Mouse (Mus musculus): ENCODE results near the gene Ppia. TPM values are rescaled to one million over a fixed set of nuclear protein-coding genes. Genes with fewer than 3 reads are reported as not detected.
A peak's percentile ranks its signal among the peaks of the same experiment; 100 is the strongest.
"Not testable (repeated sequence)": the region's sequence is repeated elsewhere in the genome, so short reads cannot be mapped to it uniquely, and the experiment has no call there.

Gene Ppia
- total RNA-seq, 2 experiments from 2014 or later = 943 to 992 TPM

DNA sequence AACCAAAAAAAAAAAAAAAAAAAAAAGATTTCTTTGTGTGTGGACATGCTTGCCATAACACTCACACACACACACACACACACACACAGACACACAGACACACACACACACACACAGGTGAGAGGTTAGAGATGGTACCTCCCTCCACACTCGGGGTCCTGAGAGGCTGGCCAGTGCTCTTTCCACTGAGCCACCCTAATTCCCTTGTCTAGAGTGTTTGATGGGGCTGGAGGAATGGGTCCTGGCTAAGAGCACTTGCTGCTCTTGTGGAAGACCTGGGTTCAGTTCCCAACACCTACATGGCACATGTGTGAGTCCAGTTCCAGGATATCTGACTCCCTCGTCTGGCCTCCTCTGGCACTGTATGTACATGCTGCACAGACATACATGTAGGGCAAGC is 22.4 kb downstream of the Ppia start:
- intact Hi-C loops (cut with DNase I) = no loop called here
- no peak for DNase-seq

GRCm38 (mm10) chr11:6440171-6440570 is 24.9 kb downstream of the Ppia start:
- intact Hi-C loops (cut with DNase I) = no loop called here
- DNase-seq = no peak

- intact Hi-C loops (cut with DNase I) = no loop called here
- DNase-seq = no peak
Measured at GRCm38 (mm10) chr11:6442566-6442965, 27.3 kb downstream of the Ppia start.

GRCm38 (mm10) chr11:6443102-6443501 is 27.9 kb downstream of the Ppia start:
- no peak for DNase-seq
- intact Hi-C loops (cut with DNase I) = no loop called here

- no peak for DNase-seq
- intact Hi-C loops (cut with DNase I) = no loop called here
Measured at GRCm38 (mm10) chr11:6443727-6444076, 28.5 kb downstream of the Ppia start.

GRCm38 (mm10) chr11:6444077-6444853 is 29.0 kb downstream of the Ppia start, which contains the start of gene H2afv:
TSS of gene H2afv (minus strand) at chr11:6444443.
- intact Hi-C loops (cut with DNase I) = no loop called here

DNA sequence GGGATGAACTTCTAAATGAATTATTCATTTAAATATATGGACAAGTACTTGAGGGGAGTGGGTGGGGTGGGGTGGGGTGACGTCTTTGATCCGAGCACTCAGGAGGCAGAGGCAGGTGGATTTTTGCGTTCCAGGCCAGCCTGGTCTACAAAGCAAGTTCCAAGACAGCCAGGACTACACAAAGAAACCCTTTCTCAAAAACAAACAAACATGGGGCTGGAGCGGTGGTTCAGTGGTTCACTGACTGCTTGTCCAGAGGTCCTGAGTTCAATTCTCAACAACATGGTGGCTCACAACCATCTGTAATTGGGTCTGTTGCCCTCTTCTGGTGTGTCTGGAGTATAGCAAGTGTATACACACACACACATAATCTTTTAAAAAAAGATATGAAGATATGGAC is 30.2 kb downstream of the Ppia start:
- DNase-seq = no peak
- intact Hi-C loops (cut with DNase I) = no loop called here

More at GRCm38 (mm10) chr11:6444077-6444853, 29.0 kb downstream of the Ppia start, which contains the start of gene H2afv:
- peak; percentile 99 for DNase-seq

GRCm38 (mm10) chr11:6445951-6446350 is 30.7 kb downstream of the Ppia start:
- intact Hi-C loops (cut with DNase I) = no loop called here
- DNase-seq = no peak

GRCm38 (mm10) chr11:6447493-6447892 is 32.2 kb downstream of the Ppia start:
- no peak for DNase-seq
- intact Hi-C loops (cut with DNase I) = no loop called here

- DNase-seq; intact Hi-C loops (cut with DNase I): not testable (repeated sequence)
Measured at GRCm38 (mm10) chr11:6448155-6448554, 32.9 kb downstream of the Ppia start.

GRCm38 (mm10) chr11:6456083-6456482 is 40.8 kb downstream of the Ppia start:
- intact Hi-C loops (cut with DNase I) = no loop called here
- no peak for DNase-seq

DNA sequence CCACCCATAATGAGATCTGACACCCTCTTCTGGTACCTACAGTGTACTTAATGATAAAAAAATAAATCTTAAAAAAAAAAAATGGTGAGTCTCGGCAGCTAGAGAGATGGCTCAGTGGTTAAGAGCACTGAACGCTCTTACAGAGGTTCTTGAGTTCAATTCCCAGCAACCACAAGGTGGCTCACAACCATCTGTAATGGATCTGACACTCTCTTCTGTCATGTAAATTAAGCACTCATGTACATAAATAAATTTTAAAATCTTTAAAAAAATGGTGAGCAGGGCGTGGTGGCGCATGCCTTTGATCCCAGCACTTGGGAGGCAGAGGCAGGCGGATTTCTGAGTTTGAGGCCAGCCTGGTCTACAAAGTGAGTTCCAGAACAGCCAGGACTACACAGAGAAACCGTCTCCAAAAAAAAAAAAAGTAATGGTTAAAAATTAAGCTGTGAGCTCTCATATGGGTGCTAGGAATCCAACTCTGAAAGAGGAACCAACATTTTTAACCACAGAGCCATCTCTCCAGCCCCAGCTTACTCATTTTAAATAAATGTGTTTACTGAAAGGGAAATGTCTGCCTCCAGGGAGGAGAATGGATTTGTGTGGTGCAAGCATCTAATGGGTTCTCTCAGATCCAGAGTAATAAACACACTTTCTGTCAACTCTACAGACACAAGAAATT is 48.1 kb downstream of the Ppia start:
- DNase-seq = no peak
- intact Hi-C loops (cut with DNase I) = no loop called here

- intact Hi-C loops (cut with DNase I) = no loop called here
- peak; percentile 59 to 78 for DNase-seq
Measured at GRCm38 (mm10) chr11:6465122-6465521, 49.9 kb downstream of the Ppia start.

DNA sequence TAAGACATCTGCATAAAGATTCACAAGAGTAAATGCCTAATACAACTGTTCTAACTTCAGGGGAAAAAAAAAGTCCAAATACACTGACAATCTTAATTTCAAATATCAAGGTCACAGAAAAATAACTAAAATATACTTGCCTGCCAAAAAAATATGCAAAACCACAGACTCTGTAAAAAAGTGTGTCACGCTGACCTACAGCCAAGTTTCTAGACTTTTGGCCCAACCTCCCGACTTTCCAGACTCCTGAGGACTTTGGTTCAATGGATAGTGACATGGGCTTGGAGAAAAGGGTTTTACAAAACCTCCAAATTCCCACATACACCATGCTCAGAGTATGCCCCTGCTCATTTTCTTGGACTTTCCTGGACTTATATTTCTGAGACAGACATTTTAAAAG is 53.3 kb downstream of the Ppia start:
- intact Hi-C loops (cut with DNase I) = no loop called here
- DNase-seq = no peak

Small RNA genes lying within 50 kb of the gene (microRNA-seq; reads per million reads assigned to microRNA genes)
- 0.71 to 1.0 reads per million in 2 experiments for gene Mir7651

Other genes starting within 250 kb of the Ppia start
- under 1 TPM in 1 of 2 experiments, not detected in 1; 0.26 TPM for gene A730071L15Rik, start 215.4 kb upstream of the Ppia start, total RNA-seq (2021)
- gene Nudcd3, start 215.0 kb upstream of the Ppia start, total RNA-seq (2021) = 10 to 100 TPM; 65.7 to 68.2 TPM
- gene Npc1l1, start 185.3 kb upstream of the Ppia start, total RNA-seq (2021) = not detected
- 10 to 100 TPM; 33.3 to 34.4 TPM for gene Ddx56, start 147.7 kb upstream of the Ppia start, total RNA-seq (2021)
- gene Tmed4, start 140.6 kb upstream of the Ppia start, total RNA-seq (2021) = 10 to 100 TPM; 78.1 to 82.9 TPM
- gene Ogdh, start 123.8 kb upstream of the Ppia start, total RNA-seq (2021) = 1,000 to 10,000 TPM; 1,296 to 1,304 TPM
- gene Zmiz2, start 26.4 kb upstream of the Ppia start, total RNA-seq (2021) = 10 to 100 TPM; 43.2 to 44.3 TPM
- 10 to 100 TPM; 73.1 to 82.9 TPM for gene H2afv, start 29.0 kb downstream of the Ppia start, total RNA-seq (2021)
- 10 to 100 TPM; 70.5 to 74.0 TPM for gene Purb, start 60.5 kb downstream of the Ppia start, total RNA-seq (2021)
- 1 to 10 TPM; 1.4 to 1.6 TPM for gene Myo1g, start 105.5 kb downstream of the Ppia start, total RNA-seq (2021)
- 10 to 100 TPM; 28.3 to 29.6 TPM for gene Ccm2, start 131.4 kb downstream of the Ppia start, total RNA-seq (2021)
- 1 to 10 TPM in 1 of 2 experiments, under 1 TPM in 1; 0.60 to 1.1 TPM for gene Nacad, start 190.6 kb downstream of the Ppia start, total RNA-seq (2021)
- 100 to 1,000 TPM; 103 to 106 TPM for gene Tbrg4, start 210.6 kb downstream of the Ppia start, total RNA-seq (2021)
- not detected for gene Wap, start 223.2 kb downstream of the Ppia start, total RNA-seq (2021)
- gene Ramp3, start 243.1 kb downstream of the Ppia start, total RNA-seq (2021) = 1 to 10 TPM; 4.7 to 5.4 TPM